Mouse (Mus musculus): Measurements from ENCODE around the gene Smarcd1.

Gene Smarcd1

DNA sequence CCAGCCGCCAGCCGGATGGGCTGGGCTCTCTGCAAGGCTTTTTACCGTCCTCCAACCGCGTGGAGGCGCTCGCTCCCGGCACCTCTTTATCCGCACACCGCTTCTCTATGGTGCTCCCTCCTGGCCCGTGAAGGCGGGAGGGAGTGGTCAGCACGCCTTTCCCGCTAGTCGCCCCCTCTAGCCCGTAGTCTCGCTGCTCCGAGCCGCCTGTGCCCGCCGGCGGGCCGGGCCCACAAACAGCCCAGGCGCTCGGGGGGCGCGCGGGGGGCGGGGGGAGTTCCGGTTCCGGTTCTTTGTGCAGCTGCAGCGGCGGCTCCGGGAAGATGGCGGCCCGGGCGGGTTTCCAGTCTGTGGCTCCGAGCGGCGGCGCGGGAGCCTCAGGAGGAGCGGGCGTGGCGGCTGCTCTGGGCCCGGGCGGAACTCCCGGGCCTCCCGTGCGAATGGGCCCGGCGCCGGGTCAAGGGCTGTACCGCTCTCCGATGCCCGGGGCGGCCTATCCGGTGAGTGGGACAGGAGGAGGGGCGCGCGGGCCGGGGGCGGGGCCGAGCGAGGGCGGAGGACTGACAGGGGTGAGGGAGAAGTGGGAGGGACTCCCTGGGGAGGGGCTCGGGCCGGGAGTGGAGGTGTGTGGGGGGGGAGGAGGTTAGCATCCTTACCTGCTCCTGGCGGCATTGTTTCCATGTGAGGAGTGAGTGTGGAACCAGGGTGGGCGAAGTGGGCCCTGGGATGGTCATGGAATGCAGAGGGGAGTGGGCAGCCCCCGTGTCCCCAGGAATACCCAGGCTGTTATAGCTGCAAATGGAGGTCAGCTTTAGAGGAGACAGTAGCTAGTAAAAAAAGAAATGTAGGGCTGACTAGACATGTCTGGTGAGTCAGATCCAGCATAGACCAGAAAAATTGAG, at the start of gene Smarcd1:
Smarcd1 (plus strand) TSS at position 131 of the 902 bp plus-strand sequence.
- peak; percentile 94 for DNase-seq (ENCODE audit: low read depth)

DNA sequence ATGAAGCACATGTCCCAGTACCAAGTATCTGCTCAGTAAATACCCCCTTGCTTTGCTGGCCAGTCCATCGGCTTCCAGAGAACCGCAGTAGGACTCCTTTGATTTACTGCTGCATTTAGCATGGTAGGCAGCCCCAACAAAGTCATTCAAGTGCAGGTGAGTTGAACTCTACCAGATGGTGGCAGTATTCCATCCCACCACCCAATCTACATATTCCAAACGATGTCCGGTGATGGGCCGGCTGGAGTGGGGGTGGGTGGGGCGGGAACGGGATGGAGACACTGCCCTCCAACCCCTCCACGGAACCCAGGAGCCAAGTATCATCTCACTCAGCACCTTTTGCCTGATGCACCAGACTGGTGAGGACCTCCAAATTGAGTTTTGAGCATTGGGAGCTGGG, 48.6 kb upstream of the Smarcd1 start:
- DNase-seq (ENCODE audit: low read depth): peak; percentile 44

DNA sequence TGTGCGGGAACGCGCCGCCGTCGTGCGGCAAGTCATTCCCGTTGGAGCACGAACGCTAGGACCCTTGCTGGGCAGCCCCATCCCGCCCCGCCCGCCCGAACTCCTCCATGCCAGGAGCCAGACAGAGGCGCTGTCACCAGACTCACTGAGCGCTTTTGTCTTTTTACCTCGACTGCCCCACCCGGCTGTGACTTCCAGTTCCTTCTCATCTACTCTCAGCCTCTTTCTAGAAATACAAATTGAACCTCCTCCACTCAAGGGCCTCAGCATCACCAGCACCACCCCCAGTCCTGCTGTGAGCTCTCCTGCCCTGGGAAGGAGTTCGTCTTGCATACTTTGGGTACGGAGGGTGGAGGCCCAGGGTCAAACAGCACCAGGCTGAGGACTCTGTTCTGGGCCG, 48.1 kb upstream of the Smarcd1 start:
- no peak for DNase-seq (ENCODE audit: low read depth)

DNA sequence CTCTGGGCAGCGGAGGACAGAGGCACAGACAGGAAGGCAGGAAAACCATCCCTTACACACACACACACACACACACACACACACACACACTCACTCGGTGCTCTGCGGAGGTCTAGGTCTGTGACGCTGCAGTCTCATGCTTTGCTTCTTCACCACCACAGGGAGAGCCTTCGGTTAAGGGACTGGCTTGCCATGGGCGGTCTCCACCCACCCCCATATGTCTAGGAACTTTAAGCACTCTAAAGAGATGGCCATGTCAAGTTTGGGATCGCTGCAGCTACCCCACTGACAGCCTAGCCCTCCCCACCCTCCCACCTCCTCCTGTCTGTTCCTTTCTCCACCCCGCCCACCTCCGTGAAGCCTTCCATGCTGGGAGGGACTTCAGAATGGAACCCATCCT, 46.0 kb upstream of the Smarcd1 start:
- DNase-seq (ENCODE audit: low read depth): peak; percentile 50

DNA sequence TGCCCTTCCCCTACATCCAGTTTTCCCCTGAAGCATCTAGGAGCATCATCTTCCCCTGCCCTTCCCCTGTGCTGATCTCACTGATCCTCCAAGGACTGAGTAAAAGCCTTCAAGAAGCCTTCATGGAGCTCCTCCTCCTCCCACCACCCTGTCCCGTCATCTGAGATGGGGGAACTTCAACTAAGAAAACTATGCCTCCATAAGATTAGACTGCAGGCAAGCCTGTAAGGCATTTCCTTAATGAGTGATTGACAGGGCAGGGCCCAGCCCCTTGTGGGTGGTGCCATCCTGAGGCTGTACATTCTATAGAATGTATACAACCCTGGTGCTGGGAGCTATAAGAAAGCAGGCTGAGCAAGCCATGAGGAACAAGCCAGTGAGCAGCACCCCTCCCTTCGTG, 43.5 kb upstream of the Smarcd1 start:
- DNase-seq (ENCODE audit: low read depth): no peak

DNA sequence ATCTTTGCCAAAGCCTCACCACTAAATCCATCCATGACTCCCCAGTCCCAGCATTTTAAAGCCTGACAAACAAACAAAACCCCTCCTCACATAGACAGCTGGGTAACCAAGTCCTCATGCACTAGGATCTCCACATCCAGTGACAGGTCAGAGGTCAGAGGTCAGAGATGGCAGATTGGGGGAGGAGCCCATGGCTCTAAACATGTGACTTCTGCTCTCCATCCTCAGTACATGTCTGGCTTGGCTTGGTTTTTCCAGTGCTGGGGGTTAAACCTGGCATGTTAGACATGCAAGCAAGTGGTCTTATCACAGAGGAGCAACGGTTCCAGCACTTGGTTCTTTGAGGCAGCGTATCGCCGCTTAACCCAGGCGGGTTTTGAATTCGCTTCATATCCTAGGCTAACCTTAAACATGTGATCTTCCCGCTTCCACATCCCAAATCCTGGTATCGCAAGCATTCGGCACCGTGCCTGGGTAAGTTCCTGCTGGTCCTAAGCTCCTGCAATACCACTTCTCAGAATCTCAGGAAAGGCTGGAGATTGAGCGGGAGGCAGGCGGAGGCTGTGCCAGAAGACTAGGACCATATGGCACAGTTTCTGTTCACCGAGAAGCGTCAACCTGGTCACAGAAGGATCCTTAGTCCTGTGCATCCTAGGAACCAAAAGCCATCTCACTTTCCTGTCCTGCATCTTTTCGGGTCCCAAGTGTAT, 40.7 kb upstream of the Smarcd1 start:
- DNase-seq (ENCODE audit: low read depth): no peak

DNA sequence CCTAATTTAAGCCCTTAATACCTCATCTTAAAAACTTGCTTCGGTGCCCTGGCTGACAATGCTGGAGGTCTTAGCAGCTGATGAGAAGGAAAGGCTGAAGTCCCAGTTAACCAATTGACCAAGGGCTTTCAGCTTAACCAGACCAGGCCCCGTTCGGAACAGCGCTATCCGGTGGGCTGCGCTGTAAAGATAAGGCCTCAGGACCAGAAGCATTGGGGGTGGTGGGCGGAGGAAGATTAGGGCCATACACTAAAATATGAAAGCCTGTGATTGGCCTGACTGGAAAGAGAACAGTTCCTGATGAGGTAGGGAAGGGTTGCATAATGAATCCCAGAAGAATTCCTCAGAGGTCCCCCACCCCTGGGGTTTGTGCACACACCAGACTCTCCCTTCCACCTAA, 39.6 kb upstream of the Smarcd1 start:
- DNase-seq (ENCODE audit: low read depth): no peak

DNA sequence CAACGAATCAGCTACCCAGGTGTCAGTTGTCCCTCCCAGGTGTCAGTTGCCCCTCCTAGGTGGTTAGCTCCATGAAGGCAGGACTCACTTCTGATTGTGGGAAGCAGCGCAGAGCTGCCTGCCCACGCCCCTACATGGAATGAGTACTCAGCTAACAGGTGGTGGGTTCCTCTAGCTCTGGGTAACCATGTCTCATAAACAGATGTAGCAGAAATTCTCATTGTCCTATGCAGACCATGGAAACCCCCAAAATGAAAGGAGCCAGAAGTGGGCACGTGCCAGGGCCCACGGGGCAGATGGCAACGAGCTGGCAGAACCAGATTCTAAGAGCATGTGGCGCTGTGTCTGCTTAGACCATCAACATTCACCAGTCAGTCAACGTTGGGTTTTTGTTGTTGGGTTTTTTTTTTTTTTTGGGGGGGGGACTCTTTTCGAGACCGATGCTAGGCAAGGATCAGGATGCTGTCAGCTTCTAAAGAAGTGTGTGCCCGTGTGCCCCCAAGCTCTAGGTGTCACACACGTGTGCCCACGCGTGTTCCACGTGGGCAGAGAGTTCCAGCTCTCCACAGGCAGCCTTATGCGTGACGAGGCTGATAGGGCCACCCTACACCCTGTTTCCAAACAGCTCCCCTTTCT, 37.8 kb upstream of the Smarcd1 start:
- peak; percentile 45 for DNase-seq (ENCODE audit: low read depth)

DNA sequence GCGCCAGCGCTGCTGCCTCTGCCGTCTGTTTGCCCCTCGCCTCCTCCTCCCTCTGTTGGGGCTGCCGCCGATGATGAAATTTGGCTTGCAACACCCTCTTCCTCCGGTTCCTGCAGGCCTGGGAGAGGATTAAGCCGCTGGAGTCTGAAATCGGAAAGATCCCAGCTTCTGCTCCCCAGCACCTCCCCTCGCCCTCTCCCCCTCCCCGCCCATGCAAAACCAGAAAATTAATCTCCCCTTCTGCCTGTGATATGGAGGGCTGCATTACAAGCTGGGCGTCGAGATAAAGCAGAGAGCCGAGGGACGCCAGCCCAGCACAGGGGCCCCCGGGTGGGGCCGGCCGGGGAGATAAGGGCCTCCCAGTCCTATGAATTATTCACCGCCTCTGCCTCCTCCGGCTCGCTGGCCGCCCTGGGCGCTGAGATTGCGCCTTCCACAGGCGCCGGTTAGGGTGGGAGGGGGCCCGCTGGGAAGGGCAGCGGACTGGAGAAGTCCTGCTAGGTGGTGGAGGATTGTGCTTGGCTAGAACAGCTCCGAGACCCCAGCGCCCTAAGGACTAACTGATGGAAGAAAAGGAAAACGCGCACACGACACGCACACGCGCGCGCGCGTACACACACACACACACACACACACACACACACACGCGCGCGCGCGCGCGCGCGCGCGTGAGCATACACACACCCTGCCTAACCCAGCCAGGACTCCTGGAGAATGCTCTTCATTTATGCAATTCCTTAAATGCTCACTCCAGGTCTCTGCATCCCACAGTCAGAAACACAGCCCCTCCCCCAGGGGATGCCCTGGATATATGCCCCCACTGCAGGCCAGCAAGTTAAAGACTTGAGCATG, 37.1 kb upstream of the Smarcd1 start:
- peak; percentile 94 for DNase-seq (ENCODE audit: low read depth)

DNA sequence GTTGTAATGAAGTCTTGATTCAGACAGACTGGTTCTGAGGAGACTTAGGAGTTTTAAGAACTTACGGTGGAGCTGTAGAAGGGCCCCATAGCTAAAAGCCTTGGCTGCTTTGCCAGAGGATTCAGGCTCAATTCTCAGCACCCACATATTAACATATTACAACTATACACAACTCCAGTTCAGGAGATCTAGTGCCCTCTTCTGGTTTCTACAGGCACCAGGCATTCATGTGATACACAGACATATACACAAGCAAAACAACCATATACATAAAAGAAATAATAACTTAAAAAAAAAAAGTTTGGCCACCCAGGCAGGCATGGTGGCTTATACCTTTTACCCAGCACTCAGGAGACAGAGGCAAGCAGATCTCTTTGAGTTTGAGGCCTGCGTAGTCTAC, 34.4 kb upstream of the Smarcd1 start:
- DNase-seq (ENCODE audit: low read depth): no peak

DNA sequence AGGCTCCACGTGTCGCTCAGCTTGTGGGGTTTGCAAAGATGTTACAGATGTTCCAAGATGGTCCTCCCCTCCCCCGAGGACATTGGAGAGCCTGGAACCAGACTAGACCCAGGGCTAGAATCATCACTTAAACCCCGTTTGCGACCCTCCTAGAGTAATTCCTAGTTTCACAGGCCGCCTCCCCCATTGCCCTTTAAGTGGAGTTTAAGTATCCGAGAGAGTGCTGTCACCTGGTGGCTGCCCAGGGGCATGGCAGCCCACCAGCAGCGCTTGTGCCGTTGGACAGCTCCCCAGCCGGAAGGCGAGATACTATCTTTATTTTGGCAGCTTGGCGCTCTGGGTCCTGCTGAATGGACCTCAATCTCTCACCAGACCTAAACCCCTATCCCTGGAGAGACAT, 33.0 kb upstream of the Smarcd1 start:
- DNase-seq (ENCODE audit: low read depth): peak; percentile 77

DNA sequence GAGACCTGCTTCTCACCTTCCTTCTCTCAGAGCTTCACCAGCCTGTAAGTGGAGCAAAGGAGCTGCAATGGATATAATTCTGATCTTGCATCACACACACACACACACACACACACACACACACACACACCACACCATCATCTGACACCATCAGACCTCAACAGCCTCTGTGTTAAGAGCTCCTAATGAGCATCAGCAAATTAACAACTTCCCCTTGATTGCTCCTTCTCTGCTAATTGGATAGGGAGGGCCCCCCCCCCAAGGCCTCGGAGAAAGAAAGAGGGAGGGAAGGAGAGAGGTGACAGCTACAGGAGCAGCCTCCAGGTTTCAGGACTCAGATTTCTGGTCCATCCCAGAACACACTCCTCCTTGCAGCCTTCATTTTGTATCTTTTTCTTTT, 32.5 kb upstream of the Smarcd1 start:
- no peak for DNase-seq (ENCODE audit: low read depth)

DNA sequence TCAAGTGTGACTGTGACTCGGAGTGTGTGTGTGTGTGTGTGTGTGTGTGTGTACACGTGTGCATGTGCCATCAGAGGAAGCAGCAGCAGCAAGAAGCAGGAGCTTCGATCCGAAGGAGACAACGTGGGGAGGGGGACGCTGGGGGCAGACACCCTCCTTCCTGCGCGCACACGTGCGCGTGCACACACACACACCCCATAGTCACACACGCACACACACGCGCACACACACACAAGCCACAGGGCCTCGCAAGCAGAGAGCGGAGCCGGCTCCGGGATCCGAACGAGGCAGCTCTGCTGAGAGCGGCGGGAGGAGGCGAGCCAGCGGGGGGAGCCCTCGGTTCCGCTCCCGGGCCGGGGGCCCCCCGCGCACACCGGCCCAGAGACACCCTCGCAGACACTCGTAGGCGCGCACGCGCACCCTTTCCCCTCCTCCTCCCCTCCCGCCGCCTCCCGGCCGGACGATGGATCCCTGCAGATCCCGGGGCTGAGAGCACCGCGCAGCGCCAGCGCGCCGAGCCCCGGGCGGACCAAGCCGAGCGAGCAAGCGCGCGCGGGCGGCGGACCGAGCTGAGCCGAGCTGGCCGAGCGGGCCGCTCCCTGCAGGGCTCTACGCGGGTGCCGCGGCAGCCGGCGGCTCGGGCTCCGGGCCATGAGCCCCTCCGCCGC, 31.6 kb upstream of the Smarcd1 start, which contains the start of gene Asic1:
Asic1 (plus strand) TSS at position 215 of the 668 bp plus-strand sequence.
- no peak for DNase-seq (ENCODE audit: low read depth)

DNA sequence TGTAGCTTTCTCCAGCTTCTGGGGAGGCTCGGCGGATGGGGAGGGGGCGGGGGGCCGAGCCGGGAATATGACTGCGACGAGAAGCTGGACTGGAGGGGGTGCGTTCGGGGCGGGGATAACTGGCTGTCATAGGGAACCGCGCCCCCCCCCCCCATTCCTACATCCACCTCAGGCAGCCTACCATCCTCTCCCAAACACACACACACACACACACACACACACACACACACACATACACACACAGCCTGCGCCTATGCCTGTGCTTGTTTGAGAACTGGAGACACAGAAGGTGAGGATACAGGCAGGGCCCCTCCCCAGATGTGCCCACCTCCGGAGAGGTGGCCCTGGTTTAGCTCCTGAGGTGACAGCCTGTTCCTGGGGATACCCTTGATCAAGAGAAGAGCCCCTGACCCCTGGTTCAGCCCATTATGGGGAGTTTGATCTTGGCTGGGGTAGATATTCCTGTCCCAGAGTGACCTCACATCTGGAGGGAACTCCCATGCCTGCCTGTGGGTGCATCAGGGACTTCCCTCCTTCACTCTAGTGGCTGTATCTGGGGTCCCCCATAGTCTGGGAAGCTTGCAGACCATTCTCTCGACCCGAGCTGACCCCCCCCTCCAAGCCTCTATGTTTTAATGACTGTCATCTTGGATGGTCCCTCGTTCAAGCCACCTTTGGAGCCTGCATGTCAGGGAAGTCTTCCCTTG, 30.8 kb upstream of the Smarcd1 start:
- DNase-seq (ENCODE audit: low read depth): no peak

DNA sequence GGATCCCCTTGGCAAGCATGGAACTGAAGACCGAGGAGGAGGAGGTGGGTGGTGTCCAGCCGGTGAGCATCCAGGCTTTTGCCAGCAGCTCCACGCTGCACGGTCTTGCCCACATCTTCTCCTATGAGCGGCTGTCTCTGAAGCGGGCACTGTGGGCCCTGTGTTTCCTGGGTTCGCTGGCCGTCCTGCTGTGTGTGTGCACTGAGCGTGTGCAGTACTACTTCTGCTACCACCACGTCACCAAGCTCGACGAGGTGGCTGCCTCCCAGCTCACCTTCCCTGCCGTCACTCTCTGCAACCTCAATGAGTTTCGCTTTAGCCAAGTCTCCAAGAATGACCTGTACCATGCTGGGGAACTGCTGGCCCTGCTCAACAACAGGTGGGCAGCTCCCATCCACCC, 30.1 kb upstream of the Smarcd1 start:
- no peak for DNase-seq (ENCODE audit: low read depth)

DNA sequence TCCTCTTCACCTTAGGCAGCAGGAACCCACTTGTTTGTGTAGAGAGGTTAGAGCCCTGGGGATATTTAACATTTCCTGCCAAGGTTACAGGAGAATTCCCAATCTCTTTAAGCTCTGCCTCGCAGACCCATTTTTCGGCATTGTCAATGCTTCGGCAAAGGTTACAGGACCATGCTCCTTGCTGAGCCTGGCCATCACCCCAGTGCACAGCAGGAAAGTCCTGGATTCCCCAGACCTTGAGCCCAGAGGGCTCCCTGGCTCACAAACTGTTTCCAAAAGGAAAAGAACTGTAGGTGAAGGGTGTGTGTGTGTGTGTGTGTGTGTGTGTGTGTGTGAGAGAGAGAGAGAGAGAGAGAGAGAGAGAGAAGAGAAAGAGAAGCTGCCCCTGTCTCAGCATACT, 27.1 kb upstream of the Smarcd1 start:
- no peak for DNase-seq (ENCODE audit: low read depth)

DNA sequence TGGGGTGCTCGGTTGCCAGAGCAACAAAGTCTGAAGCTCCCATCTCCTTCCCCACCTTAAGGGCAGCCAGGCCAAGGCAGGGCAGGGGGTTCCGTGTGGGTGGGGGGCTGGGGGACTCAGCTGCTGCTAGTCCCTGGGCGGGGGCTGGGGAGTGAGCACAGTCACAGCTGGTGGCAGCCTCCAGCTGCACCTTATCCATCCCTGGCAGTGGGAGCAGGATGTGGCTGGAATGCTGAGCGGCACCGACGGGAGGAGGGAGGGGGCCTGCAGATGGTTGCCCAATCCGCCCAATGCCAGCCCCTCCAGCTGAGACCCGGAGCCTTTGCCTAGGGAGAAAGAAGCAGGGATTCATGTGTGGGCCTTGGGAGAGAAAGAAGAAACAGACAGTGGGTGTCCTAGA, 24.8 kb upstream of the Smarcd1 start:
- DNase-seq (ENCODE audit: low read depth): no peak

DNA sequence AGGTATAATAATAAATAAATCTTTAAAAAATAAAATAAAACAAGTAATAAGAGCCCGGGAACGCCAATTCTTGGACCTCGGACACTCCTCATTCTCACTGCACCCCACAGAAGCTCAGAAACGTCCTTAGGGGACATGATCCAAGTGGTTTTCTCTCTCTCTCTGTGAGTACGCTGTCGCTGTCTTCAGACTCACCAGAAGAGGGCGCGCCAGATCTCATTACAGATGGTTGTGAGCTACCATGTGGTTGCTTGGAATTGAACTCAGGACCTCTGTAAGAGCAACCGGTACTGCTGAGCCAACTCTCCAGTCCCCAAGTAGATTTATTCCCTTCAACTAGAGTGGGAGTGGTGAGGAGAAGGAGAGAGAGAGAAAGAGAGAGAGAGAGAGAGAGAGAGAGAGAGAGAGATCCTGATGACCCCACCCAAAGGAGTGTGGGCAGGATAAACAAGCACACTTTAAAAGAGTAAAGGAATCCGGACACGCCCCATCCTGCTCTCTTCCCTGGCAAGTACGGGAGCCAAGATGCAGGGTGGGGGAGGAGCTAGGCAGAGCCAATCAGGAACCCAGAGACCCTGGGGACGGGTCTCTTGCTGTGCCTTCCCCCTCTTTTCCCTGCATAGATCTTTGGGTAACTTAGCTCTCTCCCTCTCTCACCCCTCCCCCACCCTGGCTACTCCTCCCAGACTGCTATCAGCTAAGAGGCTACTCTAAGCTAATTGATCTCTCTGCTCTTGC, 23.7 kb upstream of the Smarcd1 start:
- DNase-seq (ENCODE audit: low read depth): peak; percentile 67

DNA sequence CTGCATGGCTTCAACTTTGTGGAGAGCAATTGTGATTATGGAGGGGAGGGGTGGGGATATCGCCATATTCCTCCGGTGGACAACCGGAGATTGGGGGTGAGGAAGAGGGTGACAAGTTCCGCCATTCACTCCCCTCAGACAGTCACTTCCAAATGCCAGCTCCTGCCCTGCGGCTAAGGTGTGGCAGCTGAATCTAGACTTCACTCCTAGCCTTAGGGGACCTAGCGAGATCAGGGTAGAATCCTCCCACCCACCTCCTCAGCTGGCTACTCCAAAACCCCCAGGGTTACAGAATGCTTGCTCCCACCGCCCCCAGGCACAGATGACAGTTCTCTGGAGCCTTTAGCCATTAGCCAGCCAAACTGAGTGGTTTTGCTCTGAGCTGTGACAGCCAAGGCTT, 22.9 kb upstream of the Smarcd1 start:
- no peak for DNase-seq (ENCODE audit: low read depth)

DNA sequence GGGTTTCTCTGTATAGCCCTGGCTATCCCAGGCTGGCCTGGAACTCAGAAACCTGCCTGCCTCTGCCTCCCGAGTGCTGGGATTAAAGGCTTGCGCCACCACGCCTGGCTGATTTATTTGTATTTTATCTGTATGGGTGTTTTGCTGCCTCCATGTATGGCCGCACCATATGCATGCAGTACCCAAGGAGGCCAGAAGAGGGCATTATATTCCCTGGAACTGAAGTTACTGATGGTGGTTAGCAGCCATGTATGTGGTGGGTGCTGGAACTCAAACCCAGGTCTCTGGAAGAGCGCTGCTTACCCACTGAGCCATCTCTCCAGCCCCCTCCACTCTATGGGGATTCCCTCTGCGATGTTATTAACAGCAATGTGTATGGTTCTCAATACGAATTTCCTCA, 19.0 kb upstream of the Smarcd1 start:
- DNase-seq (ENCODE audit: low read depth): peak; percentile 57

Data from 416B (cell line).